Mouse (Mus musculus): ENCODE results near the gene Gm5475.

GRCm38 (mm10) chr15:100456356-100456991 lies 34.5 kb downstream of the Gm5475 start:
- TF ChIP-seq CTCF (conservative IDR thresholded peaks at IDR 0.05; ENCODE audit: low read length) (no peak), POU5F1 (IDR thresholded peaks at IDR 0.05; ENCODE audit: borderline replicate concordance, low read length) (no peak)

Data from E14TG2a.4 (cell line).